ENCODE assay signal across 8 mouse cellular contexts in the genomic region with DNA sequence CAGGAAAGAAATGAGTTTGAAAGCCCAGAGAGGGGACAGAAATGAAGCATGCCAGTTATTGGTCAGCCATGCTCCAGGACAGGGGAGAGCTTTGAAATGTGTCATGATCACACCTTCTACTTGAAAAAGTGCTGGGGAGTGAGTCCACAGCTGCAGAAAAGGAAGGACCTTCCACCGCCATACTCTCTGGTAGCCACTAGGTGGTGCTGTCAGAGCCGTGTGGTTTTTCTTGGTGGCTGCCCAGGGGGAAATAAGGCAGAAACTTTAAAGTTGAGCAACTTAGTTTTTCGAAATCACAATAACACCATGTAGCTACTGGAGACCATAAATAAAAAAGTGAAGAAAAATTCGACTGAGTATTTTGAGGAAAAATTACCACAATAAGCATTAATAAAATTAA. TPM values are rescaled to one million over a fixed set of nuclear protein-coding genes. Genes with fewer than 3 reads are reported as not detected.
DNase-seq lines count a peak whose midpoint lies in the region; ATAC-seq and TF ChIP-seq lines count a peak whose summit lies in the region.

No protein-coding gene starts in this region.

- 17% methylated on average over 4 of the region's 4 CpGs for WGBS in forebrain, embryonic 10.5 days
- 13% methylated on average over 4 of the region's 4 CpGs for WGBS in forebrain, embryonic 15.5 days
- WGBS in midbrain, embryonic 14.5 days: 16% methylated on average over 4 of the region's 4 CpGs
- 19% methylated on average over 4 of the region's 4 CpGs for WGBS in midbrain, embryonic 13.5 days
- 14% methylated on average over 4 of the region's 4 CpGs for WGBS in limb, embryonic 14.5 days
- 3% methylated on average over 4 of the region's 4 CpGs for WGBS in small intestine, adult 2 months

- no peak for ATAC-seq in forebrain, embryonic 15.5 days (replicated peaks)
- ATAC-seq in midbrain, embryonic 14.5 days (ENCODE audit: low FRiP score, low TSS enrichment): no peak
- no peak for ATAC-seq in midbrain, embryonic 13.5 days
- no peak for ATAC-seq in limb, embryonic 14.5 days (ENCODE audit: low FRiP score, low read depth)

- H3K27me3 ChIP-seq in forebrain, embryonic 10.5 days (ENCODE audit: poor library complexity, severe bottlenecking): no peaks in the 10 kb centered on the region
- no peaks in the 10 kb centered on the region for H3K27me3 ChIP-seq in forebrain, embryonic 15.5 days
- no peaks in the 10 kb centered on the region for H3K27me3 ChIP-seq in midbrain, embryonic 14.5 days (ENCODE audit: control insufficient read depth, insufficient read depth, low read length)
- no peaks in the 10 kb centered on the region for H3K27me3 ChIP-seq in midbrain, embryonic 13.5 days
- H3K27me3 ChIP-seq in limb, embryonic 14.5 days (ENCODE audit: control insufficient read depth, insufficient read depth, low read length): peaks cover 9% of the 10 kb centered on the region; the same call in 1 of the 2 replicates
- H3K27me3 ChIP-seq in small intestine, adult 2 months (ENCODE audit: control insufficient read depth, insufficient read depth, low read length): no peaks in the 10 kb centered on the region

- H3K4me3 ChIP-seq in forebrain, embryonic 10.5 days: no peak overlapping the region
- H3K4me3 ChIP-seq in forebrain, embryonic 15.5 days: no peak overlapping the region
- H3K4me3 ChIP-seq in midbrain, embryonic 14.5 days (replicated peaks; ENCODE audit: low read depth, low read length): no peak overlapping the region
- no peak overlapping the region for H3K4me3 ChIP-seq in midbrain, embryonic 13.5 days (replicated peaks)
- H3K4me3 ChIP-seq in bone marrow macrophage, adult 2 months (ENCODE audit: insufficient read depth, low read length): no peak overlapping the region
- H3K4me3 ChIP-seq in limb, embryonic 14.5 days (replicated peaks; ENCODE audit: low read length): no peak overlapping the region
- H3K4me3 ChIP-seq in small intestine, adult 2 months (ENCODE audit: low read depth, low read length): no peak overlapping the region

- TF ChIP-seq CTCF in bone marrow macrophage, adult 2 months (IDR thresholded peaks at IDR 0.05; ENCODE audit: low read depth, low read length): peak; percentile 88
- TF ChIP-seq CTCF in small intestine, adult 2 months (IDR thresholded peaks at IDR 0.05; ENCODE audit: extremely low read depth, insufficient read length, insufficient replicate concordance, low read depth, low read length): peak; percentile 91; the same call in 1 of the 2 replicates

- H3K9ac ChIP-seq in forebrain, embryonic 15.5 days (replicated peaks): no peak overlapping the region
- no peak overlapping the region for H3K9ac ChIP-seq in midbrain, embryonic 14.5 days (replicated peaks; ENCODE audit: low read length)
- no peak overlapping the region for H3K9ac ChIP-seq in midbrain, embryonic 13.5 days (replicated peaks)
- H3K9ac ChIP-seq in limb, embryonic 14.5 days (ENCODE audit: low read depth, low read length, severe bottlenecking): no peak overlapping the region

- no peak overlapping the region for H3K4me2 ChIP-seq in forebrain, embryonic 15.5 days (replicated peaks)
- H3K4me2 ChIP-seq in midbrain, embryonic 14.5 days (ENCODE audit: low read length): no peak overlapping the region
- H3K4me2 ChIP-seq in midbrain, embryonic 13.5 days (replicated peaks): no peak overlapping the region
- no peak overlapping the region for H3K4me2 ChIP-seq in limb, embryonic 14.5 days (replicated peaks; ENCODE audit: low read depth, low read length, severe bottlenecking)

- H3K36me3 ChIP-seq in forebrain, embryonic 10.5 days (replicated peaks): no peaks in the 10 kb centered on the region
- H3K36me3 ChIP-seq in forebrain, embryonic 15.5 days: no peaks in the 10 kb centered on the region
- no peaks in the 10 kb centered on the region for H3K36me3 ChIP-seq in midbrain, embryonic 14.5 days (ENCODE audit: control insufficient read depth, insufficient read depth, low read length)
- no peaks in the 10 kb centered on the region for H3K36me3 ChIP-seq in midbrain, embryonic 13.5 days
- H3K36me3 ChIP-seq in limb, embryonic 14.5 days (ENCODE audit: control insufficient read depth, insufficient read depth, low read length): no peaks in the 10 kb centered on the region
- no peaks in the 10 kb centered on the region for H3K36me3 ChIP-seq in small intestine, adult 2 months (ENCODE audit: control insufficient read depth, insufficient read depth, low read length)

- no peak for TF ChIP-seq POLR2A in bone marrow macrophage, adult 2 months (IDR thresholded peaks at IDR 0.05; ENCODE audit: borderline replicate concordance, low read depth, low read length)
- TF ChIP-seq POLR2A in limb, embryonic 14.5 days (IDR thresholded peaks at IDR 0.05; ENCODE audit: borderline replicate concordance, extremely low read depth, insufficient read depth, insufficient read length): no peak
- TF ChIP-seq POLR2A in small intestine, adult 2 months (IDR thresholded peaks at IDR 0.05; ENCODE audit: low read depth, low read length): no peak

- peak; percentile 40 for DNase-seq in forebrain, embryonic 10.5 days (ENCODE audit: extremely low spot score, low spot score)
- DNase-seq in midbrain, embryonic 14.5 days: peak; percentile 72
- peak; percentile 42 for DNase-seq in gastrocnemius, postnatal 10 days
- DNase-seq in limb, embryonic 14.5 days (ENCODE audit: low spot score): peak; percentile 40

- no peak overlapping the region for H3K27ac ChIP-seq in forebrain, embryonic 10.5 days
- no peak overlapping the region for H3K27ac ChIP-seq in forebrain, embryonic 15.5 days (replicated peaks)
- H3K27ac ChIP-seq in midbrain, embryonic 14.5 days (replicated peaks; ENCODE audit: low read depth, low read length): no peak overlapping the region
- no peak overlapping the region for H3K27ac ChIP-seq in midbrain, embryonic 13.5 days
- no peak overlapping the region for H3K27ac ChIP-seq in bone marrow macrophage, adult 2 months (ENCODE audit: insufficient read depth, low read depth, low read length)
- no peak overlapping the region for H3K27ac ChIP-seq in limb, embryonic 14.5 days (replicated peaks; ENCODE audit: low read depth, low read length)
- no peak overlapping the region for H3K27ac ChIP-seq in small intestine, adult 2 months (ENCODE audit: insufficient read depth, low read depth, low read length)

- H3K9me3 ChIP-seq in forebrain, embryonic 10.5 days: peaks cover 15% of the 10 kb centered on the region
- H3K9me3 ChIP-seq in forebrain, embryonic 15.5 days: peaks cover 6% of the 10 kb centered on the region; the same call in 1 of the 2 replicates
- H3K9me3 ChIP-seq in midbrain, embryonic 14.5 days (ENCODE audit: control insufficient read depth, low read length): peaks cover 13% of the 10 kb centered on the region
- H3K9me3 ChIP-seq in midbrain, embryonic 13.5 days: peaks cover 13% of the 10 kb centered on the region
- H3K9me3 ChIP-seq in limb, embryonic 14.5 days (ENCODE audit: control insufficient read depth, low read length): peaks cover 5% of the 10 kb centered on the region; the same call in 1 of the 2 replicates

- peaks cover 23% of the 10 kb centered on the region for H3K4me1 ChIP-seq in forebrain, embryonic 10.5 days
- peaks cover 16% of the 10 kb centered on the region for H3K4me1 ChIP-seq in forebrain, embryonic 15.5 days
- H3K4me1 ChIP-seq in midbrain, embryonic 14.5 days (ENCODE audit: control insufficient read depth, insufficient read depth, low read length): 0 out of 2 replicates have a peak, but pooled peaks cover 4% of the 10 kb centered on the region
- peaks cover 20% of the 10 kb centered on the region for H3K4me1 ChIP-seq in midbrain, embryonic 13.5 days (replicated peaks)
- no peaks in the 10 kb centered on the region for H3K4me1 ChIP-seq in bone marrow macrophage, adult 2 months (ENCODE audit: control insufficient read depth, insufficient read depth, low read length)
- peaks cover 6% of the 10 kb centered on the region; the same call in 1 of the 2 replicates for H3K4me1 ChIP-seq in limb, embryonic 14.5 days (ENCODE audit: control insufficient read depth, insufficient read depth, low read length)
- H3K4me1 ChIP-seq in small intestine, adult 2 months (ENCODE audit: control insufficient read depth, insufficient read depth, insufficient read length, low read length): no peaks in the 10 kb centered on the region

RNA-seq across cellular contexts. Expression of a gene that starts 3.0 kb away (rescaled TPM):
- 0.10 and 0.18 TPM in 2 replicates for polyA plus RNA-seq in forebrain, embryonic 10.5 days (2016; fragmentation: Nextera tagmentation; extraction: Ambion mirVana)
- 0.33 and 0.36 TPM in 2 replicates for polyA plus RNA-seq in forebrain, embryonic 15.5 days (2015; fragmentation: Nextera tagmentation; extraction: Ambion mirVana)
- 0.36 TPM in 1 of 2 replicates, not detected in the other for polyA plus RNA-seq in midbrain, embryonic 14.5 days (2014; fragmentation: Nextera tagmentation; extraction: Ambion mirVana)
- polyA plus RNA-seq in midbrain, embryonic 13.5 days (2015; fragmentation: Nextera tagmentation; extraction: Ambion mirVana): 0.19 and 0.46 TPM in 2 replicates
- polyA plus RNA-seq in bone marrow macrophage, adult 2 months (2012; ENCODE audit: insufficient read depth, insufficient read length, missing spikeins): 2.3 and 3.4 TPM in 2 replicates
- under 1 TPM in 1 of 2 experiments, not detected in 1; 0.38 TPM for total RNA-seq in gastrocnemius, postnatal 10 days (2021)
- polyA plus RNA-seq in limb, embryonic 14.5 days (2012; rRNA removed): 1.1 TPM in 2 replicates
- polyA plus RNA-seq in limb, embryonic 14.5 days (2014; fragmentation: Nextera tagmentation; extraction: Ambion mirVana): 0.36 and 0.43 TPM in 2 replicates
- polyA plus RNA-seq in small intestine, adult 2 months (2012; rRNA removed): 0.33 and 0.93 TPM in 2 replicates
